Mouse (Mus musculus): ENCODE data around the gene Cdhr5. TPM values are rescaled to one million over a fixed set of nuclear protein-coding genes. Genes with fewer than 3 reads are reported as not detected.
A peak's percentile ranks its signal among the peaks of the same experiment; 100 is the strongest.

The Cdhr5 gene
- not detected in 2 replicates for total RNA-seq (2014; rRNA removed; ENCODE audit: low replicate concordance)
- not detected in 2 replicates for polyA plus RNA-seq (2015; fragmentation: Nextera tagmentation; extraction: Ambion mirVana)

DNA sequence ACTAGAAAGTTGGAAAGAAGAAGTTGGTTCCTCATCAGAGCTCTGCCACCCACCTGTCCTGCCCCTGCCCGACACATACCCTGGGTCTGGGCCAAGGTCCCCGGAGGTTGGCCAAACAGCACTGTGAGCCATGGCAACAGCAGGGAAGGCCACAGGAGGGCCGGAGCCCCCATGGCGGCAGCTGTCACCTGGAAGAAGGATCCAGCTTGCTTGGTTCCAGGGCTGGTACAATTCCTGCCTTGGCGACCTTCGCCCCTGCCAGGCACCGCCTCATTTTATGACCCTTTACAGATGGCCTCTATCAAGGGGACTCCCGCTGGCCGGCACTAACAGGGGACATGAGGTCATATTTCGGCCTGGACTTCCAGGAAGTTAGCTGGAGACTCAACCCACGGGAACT is at the start of gene Cdhr5:
Cdhr5 (minus strand) TSS at position 241 of the 400 bp plus-strand sequence.
- no peak for DNase-seq (ENCODE audit: low spot score)

GRCm38 (mm10) chr7:141324686-141325085 is 48.1 kb upstream of the Cdhr5 start:
- ATAC-seq (ENCODE audit: insufficient read depth, low read depth) (no peak), DNase-seq (ENCODE audit: low spot score) (no peak)
- Histone ChIP-seq H3K4me3 (ENCODE audit: low read depth, low read length) (no peak overlapping the region), H3K9ac (replicated peaks; ENCODE audit: low read depth, low read length) (no peak overlapping the region), H3K4me2 (ENCODE audit: low read depth, low read length) (no peak overlapping the region), H3K36me3 (replicated peaks; ENCODE audit: control insufficient read depth, insufficient read depth, low read length) (peaks cover 45% of the 10 kb centered on the region), H3K27ac (ENCODE audit: low read depth) (no peak overlapping the region), H3K4me1 (ENCODE audit: control insufficient read depth, insufficient read depth) (peaks cover 21% of the 10 kb centered on the region), H3K27me3 (ENCODE audit: control insufficient read depth, insufficient read depth, low read length) (no peaks in the 10 kb centered on the region), H3K9me3 (replicated peaks; ENCODE audit: control insufficient read depth, low read length) (no peaks in the 10 kb centered on the region)
- 73% methylated on average over 1 of the region's 1 CpGs for WGBS
- no peak for TF ChIP-seq CTCF (IDR thresholded peaks at IDR 0.05; ENCODE audit: low read depth)
- TF ChIP-seq EP300 (IDR thresholded peaks at IDR 0.05; ENCODE audit: low read depth), result no peak

More for the DNA sequence above, at the start of gene Cdhr5:
- ATAC-seq (ENCODE audit: insufficient read depth, low read depth), result no peak
- no peak within 1 kb of the TSS for H3K27ac ChIP-seq (ENCODE audit: low read depth)
- H3K4me1 ChIP-seq (ENCODE audit: control insufficient read depth, insufficient read depth), result no peaks in the 10 kb centered on the region
- H3K27me3 ChIP-seq (ENCODE audit: control insufficient read depth, insufficient read depth, low read length), result peaks cover 18% of the 10 kb centered on the region; the same call in 1 of the 2 replicates
- no peak within 1 kb of the TSS for H3K9ac ChIP-seq (replicated peaks; ENCODE audit: low read depth, low read length)
- no peak within 1 kb of the TSS for H3K4me2 ChIP-seq (ENCODE audit: low read depth, low read length)
- no peak within 1 kb of the TSS for H3K4me3 ChIP-seq (ENCODE audit: low read depth, low read length)
- no peaks in the 10 kb centered on the region for H3K36me3 ChIP-seq (replicated peaks; ENCODE audit: control insufficient read depth, insufficient read depth, low read length)
- WGBS, result 72% methylated on average over 11 of the region's 11 CpGs
- H3K9me3 ChIP-seq (replicated peaks; ENCODE audit: control insufficient read depth, low read length), result no peaks in the 10 kb centered on the region
- TF ChIP-seq EP300 (IDR thresholded peaks at IDR 0.05; ENCODE audit: low read depth), result no peak
- no peak for TF ChIP-seq CTCF (IDR thresholded peaks at IDR 0.05; ENCODE audit: low read depth)

DNA sequence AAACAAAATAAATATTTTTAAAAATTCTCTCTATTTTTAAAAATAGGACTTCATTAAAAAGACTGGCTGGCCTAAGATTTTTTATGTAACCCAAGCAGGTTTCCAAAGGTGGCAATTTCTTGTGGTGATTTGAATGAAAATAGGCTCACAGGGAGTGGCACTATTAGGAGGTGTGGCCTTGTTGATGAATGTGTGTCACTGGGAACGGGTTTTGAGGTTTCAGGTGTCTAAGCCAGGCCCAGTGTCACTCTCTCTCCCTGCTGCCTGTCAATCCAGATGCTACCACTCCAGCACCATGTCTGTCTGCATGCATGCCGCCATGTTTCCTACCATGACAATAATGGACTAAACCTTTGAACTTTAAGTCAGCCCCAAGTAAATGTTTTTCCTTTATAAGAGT is 42.9 kb upstream of the Cdhr5 start:
- Histone ChIP-seq H3K4me1 (ENCODE audit: control insufficient read depth, insufficient read depth) (no peaks in the 10 kb centered on the region; the same call in 1 of the 2 replicates), H3K27ac (ENCODE audit: low read depth) (no peak overlapping the region), H3K4me2 (ENCODE audit: low read depth, low read length) (no peak overlapping the region), H3K4me3 (ENCODE audit: low read depth, low read length) (no peak overlapping the region), H3K36me3 (replicated peaks; ENCODE audit: control insufficient read depth, insufficient read depth, low read length) (peaks cover 96% of the 10 kb centered on the region), H3K9ac (replicated peaks; ENCODE audit: low read depth, low read length) (no peak overlapping the region), H3K27me3 (ENCODE audit: control insufficient read depth, insufficient read depth, low read length) (no peaks in the 10 kb centered on the region), H3K9me3 (replicated peaks; ENCODE audit: control insufficient read depth, low read length) (no peaks in the 10 kb centered on the region)
- TF ChIP-seq EP300 (IDR thresholded peaks at IDR 0.05; ENCODE audit: low read depth), result no peak
- TF ChIP-seq CTCF (IDR thresholded peaks at IDR 0.05; ENCODE audit: low read depth), result no peak
- ATAC-seq (ENCODE audit: insufficient read depth, low read depth), result no peak
- DNase-seq (ENCODE audit: low spot score), result no peak
- WGBS, result 88% methylated on average over 2 of the region's 2 CpGs

GRCm38 (mm10) chr7:141317619-141318132 is 41.1 kb upstream of the Cdhr5 start:
- Histone ChIP-seq H3K9me3 (replicated peaks; ENCODE audit: control insufficient read depth, low read length) (no peaks in the 10 kb centered on the region), H3K4me2 (ENCODE audit: low read depth, low read length) (no peak overlapping the region), H3K4me1 (ENCODE audit: control insufficient read depth, insufficient read depth) (no peaks in the 10 kb centered on the region; the same call in 1 of the 2 replicates), H3K4me3 (ENCODE audit: low read depth, low read length) (no peak overlapping the region), H3K36me3 (replicated peaks; ENCODE audit: control insufficient read depth, insufficient read depth, low read length) (peaks cover 98% of the 10 kb centered on the region), H3K27me3 (ENCODE audit: control insufficient read depth, insufficient read depth, low read length) (no peaks in the 10 kb centered on the region), H3K27ac (ENCODE audit: low read depth) (no peak overlapping the region), H3K9ac (replicated peaks; ENCODE audit: low read depth, low read length) (no peak overlapping the region)
- ATAC-seq (ENCODE audit: insufficient read depth, low read depth), result no peak
- DNase-seq (ENCODE audit: low spot score), result no peak
- TF ChIP-seq CTCF (IDR thresholded peaks at IDR 0.05; ENCODE audit: low read depth), result no peak
- TF ChIP-seq EP300 (IDR thresholded peaks at IDR 0.05; ENCODE audit: low read depth), result no peak
- whole genome bisulfite sequencing, result 71% methylated on average over 1 of the region's 1 CpGs

- no peak; the same call in 1 of the 2 replicates for ATAC-seq (ENCODE audit: insufficient read depth, low read depth)
- WGBS, result 72% methylated on average over 5 of the region's 5 CpGs
- H3K36me3 ChIP-seq (replicated peaks; ENCODE audit: control insufficient read depth, insufficient read depth, low read length), result peaks cover 98% of the 10 kb centered on the region
These were observed 39.4 kb upstream of the Cdhr5 start for GRCm38 (mm10) chr7:141315974-141316373.

GRCm38 (mm10) chr7:141315076-141315475 is 38.5 kb upstream of the Cdhr5 start:
- DNase-seq (ENCODE audit: low spot score) (no peak), ATAC-seq (ENCODE audit: insufficient read depth, low read depth) (no peak)
- no peak for TF ChIP-seq CTCF (IDR thresholded peaks at IDR 0.05; ENCODE audit: low read depth)
- TF ChIP-seq EP300 (IDR thresholded peaks at IDR 0.05; ENCODE audit: low read depth), result no peak
- no peak overlapping the region for H3K9ac ChIP-seq (replicated peaks; ENCODE audit: low read depth, low read length)
- H3K9me3 ChIP-seq (replicated peaks; ENCODE audit: control insufficient read depth, low read length), result no peaks in the 10 kb centered on the region
- WGBS, result 80% methylated on average over 8 of the region's 8 CpGs
- H3K27ac ChIP-seq (ENCODE audit: low read depth), result no peak overlapping the region
- H3K4me3 ChIP-seq (ENCODE audit: low read depth, low read length), result no peak overlapping the region
- peaks cover 98% of the 10 kb centered on the region for H3K36me3 ChIP-seq (replicated peaks; ENCODE audit: control insufficient read depth, insufficient read depth, low read length)
- no peak overlapping the region for H3K4me2 ChIP-seq (ENCODE audit: low read depth, low read length)
- H3K4me1 ChIP-seq (ENCODE audit: control insufficient read depth, insufficient read depth), result no peaks in the 10 kb centered on the region; the same call in 1 of the 2 replicates
- H3K27me3 ChIP-seq (ENCODE audit: control insufficient read depth, insufficient read depth, low read length), result no peaks in the 10 kb centered on the region

More at GRCm38 (mm10) chr7:141315974-141316373, 39.4 kb upstream of the Cdhr5 start:
- H3K9me3 ChIP-seq (replicated peaks; ENCODE audit: control insufficient read depth, low read length), result no peaks in the 10 kb centered on the region
- no peak for DNase-seq (ENCODE audit: low spot score)
- H3K4me3 ChIP-seq (ENCODE audit: low read depth, low read length), result no peak overlapping the region
- no peak overlapping the region for H3K9ac ChIP-seq (replicated peaks; ENCODE audit: low read depth, low read length)
- H3K27me3 ChIP-seq (ENCODE audit: control insufficient read depth, insufficient read depth, low read length), result no peaks in the 10 kb centered on the region
- TF ChIP-seq EP300 (IDR thresholded peaks at IDR 0.05; ENCODE audit: low read depth) (no peak), CTCF (IDR thresholded peaks at IDR 0.05; ENCODE audit: low read depth) (peak; percentile 47)
- H3K4me1 ChIP-seq (ENCODE audit: control insufficient read depth, insufficient read depth), result no peaks in the 10 kb centered on the region; the same call in 1 of the 2 replicates
- H3K4me2 ChIP-seq (ENCODE audit: low read depth, low read length), result no peak overlapping the region
- H3K27ac ChIP-seq (ENCODE audit: low read depth), result no peak overlapping the region

Measured in heart, postnatal 0 days (tissue).